Mouse (Mus musculus) induced T-regulatory cell, adult 2 months (primary cell): ENCODE data around the gene Nmnat1.
"Not testable (repeated sequence)": the region's sequence is repeated elsewhere in the genome, so short reads cannot be mapped to it uniquely, and the experiment has no call there.

Experiments used
- DNase-seq: peaks from one replicate; pipeline ENCODE4 v3.0.0-alpha.2; 2012; ENCODE audit warnings: low read depth

Nmnat1 gene

GRCm38 (mm10) chr4:149489415-149490240 lies 4.6 kb upstream of the Nmnat1 start:
- DNase-seq: no peak

- DNase-seq: no peak
These were observed 2.7 kb upstream of the Nmnat1 start for GRCm38 (mm10) chr4:149487729-149488128.

- peak; percentile 81 for DNase-seq
These were observed 814 bp upstream of the Nmnat1 start for GRCm38 (mm10) chr4:149485825-149486206.

GRCm38 (mm10) chr4:149484566-149484965 lies 436 bp downstream of the Nmnat1 start:
- DNase-seq: no peak

GRCm38 (mm10) chr4:149477078-149477477 lies 7.9 kb downstream of the Nmnat1 start, which contains the start of gene Tmem274:
TSS of gene Tmem274 (plus strand) at chr4:149477378.
- DNase-seq: no peak

GRCm38 (mm10) chr4:149475096-149475495 lies 9.9 kb downstream of the Nmnat1 start:
- DNase-seq: no peak

- peak; percentile 83 for DNase-seq
These were observed 15.4 kb downstream of the Nmnat1 start for GRCm38 (mm10) chr4:149469557-149469956.

GRCm38 (mm10) chr4:149463435-149463950 lies 21.5 kb downstream of the Nmnat1 start:
- DNase-seq: no peak

GRCm38 (mm10) chr4:149462305-149462971 lies 22.6 kb downstream of the Nmnat1 start:
- no peak for DNase-seq

GRCm38 (mm10) chr4:149461579-149462304 lies 23.3 kb downstream of the Nmnat1 start:
- no peak for DNase-seq

- not testable (repeated sequence) for DNase-seq
These were observed 24.5 kb downstream of the Nmnat1 start for GRCm38 (mm10) chr4:149460475-149460874.

- DNase-seq: no peak
These were observed 25.6 kb downstream of the Nmnat1 start for GRCm38 (mm10) chr4:149459425-149459824.

GRCm38 (mm10) chr4:149458526-149458925 lies 26.5 kb downstream of the Nmnat1 start:
- DNase-seq: no peak

- DNase-seq: no peak
These were observed 27.1 kb downstream of the Nmnat1 start for GRCm38 (mm10) chr4:149457831-149458430.

GRCm38 (mm10) chr4:149457163-149457562 lies 27.8 kb downstream of the Nmnat1 start:
- DNase-seq: not testable (repeated sequence)

- DNase-seq: no peak
These were observed 30.1 kb downstream of the Nmnat1 start, which contains the start of gene Rbp7 for GRCm38 (mm10) chr4:149454879-149455278. TSS of gene Rbp7 (minus strand) at chr4:149454978.

GRCm38 (mm10) chr4:149454263-149454662 lies 30.7 kb downstream of the Nmnat1 start:
- DNase-seq: no peak

- peak; percentile 78 for DNase-seq
These were observed 31.3 kb downstream of the Nmnat1 start for GRCm38 (mm10) chr4:149453656-149454055.

GRCm38 (mm10) chr4:149450636-149451035 lies 34.4 kb downstream of the Nmnat1 start:
- no peak for DNase-seq

- no peak for DNase-seq
These were observed 38.7 kb downstream of the Nmnat1 start for GRCm38 (mm10) chr4:149446309-149446708.

GRCm38 (mm10) chr4:149445868-149446267 lies 39.1 kb downstream of the Nmnat1 start:
- DNase-seq: peak; percentile 47
